Mouse (Mus musculus) cerebellum, adult 2 months (tissue): Measurements from ENCODE around the gene Uba52. TPM values are rescaled to one million over a fixed set of nuclear protein-coding genes. Genes with fewer than 3 reads are reported as not detected.

Source experiments
- DNase-seq, 2 experiments: peaks; one replicate each; pipeline ENCODE4 v3.0.0; 2021
- H3K27ac ChIP-seq: fragments of 200-500 bp; 2 replicates; pipeline ENCODE4 v1.5.1; 2012; ENCODE audit warnings: low read length, control low read depth, inconsistent platforms; ENCODE audit not compliant: insufficient read depth
- H3K27me3 ChIP-seq: fragments of 200-500 bp; 2 replicates; pipeline ENCODE4 v1.6.1; 2012; ENCODE audit warnings: inconsistent platforms, mild to moderate bottlenecking, low read length, moderate library complexity; ENCODE audit not compliant: control insufficient read depth, insufficient read depth
- H3K4me1 ChIP-seq: fragments of 200-500 bp; 2 replicates; pipeline ENCODE4 v1.6.1; 2011; ENCODE audit warnings: low read length; ENCODE audit not compliant: control insufficient read depth, insufficient read depth
- H3K4me3 ChIP-seq: fragments of 200-500 bp; replicated peaks from 2 replicates; pipeline ENCODE3; 2011; ENCODE audit warnings: mild to moderate bottlenecking, low read depth, low read length, control low read depth; ENCODE audit not compliant: insufficient read depth
- CTCF ChIP-seq: fragments of 200-500 bp; IDR thresholded peaks from 2 replicates; pipeline ENCODE4 v1.5.1; 2011; ENCODE audit warnings: low read depth, mild to moderate bottlenecking, control low read depth, low read length, moderate library complexity, borderline replicate concordance; ENCODE audit not compliant: insufficient read depth
- POLR2A ChIP-seq: fragments of 200-500 bp; IDR thresholded peaks from 2 replicates; pipeline ENCODE4 v1.6.1; 2011; ENCODE audit warnings: low read length, control low read depth, borderline replicate concordance; ENCODE audit not compliant: insufficient read depth
- WGBS: fragments of 180-500 bp; shearing (Covaris S2); methylation state at CpG from one replicate; pipeline ENCODE4 v1.1.7; 2018; 5-methylcytosine and 5-hydroxymethylcytosine counted together
- polyA plus RNA-seq: library from polyadenylated mRNA; depleted of rRNA; stranded (reverse); fragments of >200 nt; gene quantifications from 2 replicates; pipeline ENCODE4 v1.2.3, GENCODE M21; 2012

Gene Uba52
- polyA plus RNA-seq, 1 experiment = 977 TPM

- TF ChIP-seq CTCF = no peak
- no peak for TF ChIP-seq POLR2A
- Histone ChIP-seq H3K27me3 (no peaks in the 10 kb centered on the region), H3K4me3 (no peak overlapping the region), H3K27ac (no peak overlapping the region), H3K4me1 (peaks cover 67% of the 10 kb centered on the region)
- DNase-seq = no peak
- 48% methylated on average over 1 of the region's 1 CpGs for WGBS
Observed at GRCm38 (mm10) chr8:70467907-70468306, 42.7 kb downstream of the Uba52 start.

GRCm38 (mm10) chr8:70467229-70467725, 43.3 kb downstream of the Uba52 start:
- TF ChIP-seq POLR2A (no peak), CTCF (no peak)
- Histone ChIP-seq H3K27me3 (no peaks in the 10 kb centered on the region), H3K4me1 (peaks cover 72% of the 10 kb centered on the region), H3K27ac (0 out of 2 replicates have a peak overlapping the region, but pooled peaks have one; percentile 24), H3K4me3 (no peak overlapping the region)
- DNase-seq = no peak
- WGBS = 65% methylated on average over 5 of the region's 5 CpGs

- no peak for DNase-seq
- no peaks in the 10 kb centered on the region for H3K27me3 ChIP-seq
- H3K4me3 ChIP-seq = no peak overlapping the region
- WGBS = 50% methylated on average over 11 of the region's 11 CpGs
- TF ChIP-seq CTCF (no peak), POLR2A (no peak)
- peak overlapping the region; percentile 24 for H3K27ac ChIP-seq
- peaks cover 72% of the 10 kb centered on the region for H3K4me1 ChIP-seq
Observed at GRCm38 (mm10) chr8:70466771-70467170, 43.8 kb downstream of the Uba52 start.

- H3K4me3 ChIP-seq = no peak overlapping the region
- H3K27ac ChIP-seq = peak overlapping the region; percentile 24
- H3K4me1 ChIP-seq = peaks cover 76% of the 10 kb centered on the region
- DNase-seq = no peak
- 49% methylated on average over 4 of the region's 4 CpGs for WGBS
- TF ChIP-seq CTCF (no peak), POLR2A (no peak)
- H3K27me3 ChIP-seq = no peaks in the 10 kb centered on the region
Observed at GRCm38 (mm10) chr8:70466305-70466704, 44.3 kb downstream of the Uba52 start.

- H3K4me1 ChIP-seq = peaks cover 82% of the 10 kb centered on the region
- DNase-seq = no peak
- H3K4me3 ChIP-seq = no peak overlapping the region
- H3K27ac ChIP-seq = no peak overlapping the region
- TF ChIP-seq POLR2A (no peak), CTCF (no peak)
- 92% methylated on average over 4 of the region's 4 CpGs for WGBS
- H3K27me3 ChIP-seq = no peaks in the 10 kb centered on the region
Observed at GRCm38 (mm10) chr8:70465701-70466100, 44.9 kb downstream of the Uba52 start.

GRCm38 (mm10) chr8:70464162-70464561, 46.4 kb downstream of the Uba52 start:
- TF ChIP-seq CTCF = no peak
- TF ChIP-seq POLR2A = no peak
- WGBS = 65% methylated on average over 6 of the region's 6 CpGs

GRCm38 (mm10) chr8:70463306-70463705, 47.3 kb downstream of the Uba52 start:
- no peak overlapping the region for H3K27ac ChIP-seq
- 13% methylated on average over 4 of the region's 4 CpGs for WGBS

More at GRCm38 (mm10) chr8:70464162-70464561, 46.4 kb downstream of the Uba52 start:
- no peak overlapping the region; the same call in 1 of the 2 replicates for H3K27ac ChIP-seq
- no peak for DNase-seq
- H3K4me3 ChIP-seq = no peak overlapping the region
- no peaks in the 10 kb centered on the region for H3K27me3 ChIP-seq
- peaks cover 84% of the 10 kb centered on the region for H3K4me1 ChIP-seq

GRCm38 (mm10) chr8:70462516-70462813, 48.1 kb downstream of the Uba52 start:
- TF ChIP-seq POLR2A (no peak), CTCF (no peak)
- Histone ChIP-seq H3K4me3 (no peak overlapping the region), H3K27me3 (no peaks in the 10 kb centered on the region), H3K27ac (no peak overlapping the region), H3K4me1 (peaks cover 79% of the 10 kb centered on the region)
- no peak for DNase-seq
- 94% methylated on average over 8 of the region's 8 CpGs for WGBS

More at GRCm38 (mm10) chr8:70463306-70463705, 47.3 kb downstream of the Uba52 start:
- no peaks in the 10 kb centered on the region for H3K27me3 ChIP-seq
- H3K4me3 ChIP-seq = no peak overlapping the region
- TF ChIP-seq POLR2A = no peak
- TF ChIP-seq CTCF = no peak
- DNase-seq = peak in 1 of 2 experiments; percentile 65
- peaks cover 79% of the 10 kb centered on the region for H3K4me1 ChIP-seq
